In the genomic region with DNA sequence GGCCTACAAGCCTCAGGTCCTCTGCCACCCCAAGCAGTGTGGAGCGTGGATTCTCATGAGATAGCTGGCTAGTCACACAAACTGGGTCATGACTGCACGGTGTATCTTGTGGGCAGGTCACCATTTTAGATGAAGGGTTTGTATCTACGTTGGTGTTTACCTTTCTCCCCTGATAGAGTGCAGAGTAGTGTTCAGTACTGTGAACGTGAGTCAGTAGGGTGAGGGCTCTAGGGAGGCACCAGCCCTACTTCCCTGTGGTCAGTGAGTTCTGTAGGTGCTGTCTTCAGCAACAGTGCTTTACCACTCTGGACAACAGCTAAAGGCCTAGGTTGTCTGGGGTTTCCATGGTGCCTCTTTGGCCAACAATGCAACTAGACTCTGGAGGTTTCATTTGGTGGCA, we compare ENCODE assay signal across 25 mouse cellular contexts. TPM values are rescaled to one million over a fixed set of nuclear protein-coding genes. Genes with fewer than 3 reads are reported as not detected.
"Had no signal": no experiment of that assay in that cellular context is flagged by ENCODE, and none has a peak within 500 bp of the region (broad histone marks: within the 10 kb centered on the region; RNA-seq: fewer than 3 reads in every experiment).

No protein-coding gene starts in this region.

- H3K9ac ChIP-seq: forebrain, postnatal 0 days; heart, embryonic 12.5 days; hindbrain, embryonic 12.5 days; hindbrain, embryonic 14.5 days; intestine, embryonic 15.5 days; limb, embryonic 12.5 days had no signal

- H3K4me3 ChIP-seq: heart, adult 2 months; heart, embryonic 12.5 days; hindbrain, embryonic 12.5 days; intestine, embryonic 15.5 days; layer of hippocampus, adult 2 months; left cerebral cortex, adult 2 months; limb, embryonic 10.5 days; limb, embryonic 12.5 days had no signal

- H3K9me3 ChIP-seq: heart, embryonic 12.5 days; hindbrain, embryonic 12.5 days; intestine, embryonic 15.5 days; limb, embryonic 10.5 days; limb, embryonic 12.5 days had no signal

- ATAC-seq: forebrain, postnatal 0 days; hindbrain, embryonic 16.5 days; inflammation-experienced regulatory T-cells, adult 6 months; intestine, embryonic 15.5 days; intestine, postnatal 0 days had no signal

- DNase-seq: forebrain, postnatal 0 days; gastrocnemius, postnatal 14 days; gastrocnemius, postnatal 36 days; heart, adult 11 months; heart, adult 2 months; heart, postnatal 10 days; heart, postnatal 4 days; kidney, adult 18-20 months; kidney, adult 8-10 months; kidney, postnatal 10 days; kidney, postnatal 25 days; kidney, postnatal 4 days; liver had no signal

- H3K4me2 ChIP-seq: heart, embryonic 12.5 days; hindbrain, embryonic 12.5 days; hindbrain, embryonic 14.5 days; intestine, embryonic 15.5 days; limb, embryonic 12.5 days had no signal

- H3K36me3 ChIP-seq: heart, embryonic 12.5 days; hindbrain, embryonic 12.5 days; intestine, embryonic 15.5 days; limb, embryonic 12.5 days had no signal

- H3K27ac ChIP-seq: heart, adult 2 months; hindbrain, embryonic 12.5 days; hindbrain, embryonic 14.5 days; intestine, embryonic 15.5 days; layer of hippocampus, adult 2 months; left cerebral cortex, adult 2 months; limb, embryonic 10.5 days; limb, embryonic 12.5 days had no signal

- H3K27me3 ChIP-seq: heart, embryonic 12.5 days; hindbrain, embryonic 12.5 days; intestine, embryonic 15.5 days; limb, embryonic 12.5 days had no signal

RNA-seq across cellular contexts. Expression of gene Sox13, which starts 20.2 kb away (rescaled TPM):
- polyA plus RNA-seq: inflammation-experienced regulatory T-cells, adult 6 months had no signal

RNA-seq across cellular contexts. Expression of gene Etnk2, which starts 40.6 kb away (rescaled TPM):
- polyA plus RNA-seq: inflammation-experienced regulatory T-cells, adult 6 months had no signal

RNA-seq across cellular contexts. Expression of gene Ren1, which starts 53.7 kb away (rescaled TPM):
- polyA plus RNA-seq: heart, embryonic 14.5 days; inflammation-experienced regulatory T-cells, adult 6 months; limb, embryonic 10.5 days; limb, embryonic 12.5 days had no signal
